Mouse (Mus musculus): ENCODE measurements around the gene Dcaf5.

GRCm38 (mm10) chr12:80377604-80378003 is 58.8 kb downstream of the Dcaf5 start:
- peak; percentile 77 for TF ChIP-seq CTCF (IDR thresholded peaks at IDR 0.05)
- TF ChIP-seq POLR2A (IDR thresholded peaks at IDR 0.05; ENCODE audit: insufficient read depth, low read depth, low read length): no peak
